ENCODE assay signal across 1 mouse cellular context in genomic region chr11:82871031-82871446, GRCm38 (mm10).
TF ChIP-seq lines count a peak whose summit lies in the region.

Gene Rffl (minus strand): TSS chr11:82871210.

TF ChIP-seq in CH12.LX, 34 proteins besides CTCF, POLR2A, EP300 and RAD21 (continued from another document):
- TF ChIP-seq TCF12 (IDR thresholded peaks at IDR 0.05; ENCODE audit: low read depth, low read length) (peak; percentile 65), PAX5 (IDR thresholded peaks at IDR 0.05; ENCODE audit: low read length) (no peak), MEF2A (IDR thresholded peaks at IDR 0.05; ENCODE audit: borderline replicate concordance, low read depth, low read length) (peak; percentile 37; the same call in 1 of the 2 replicates), ELF1 (IDR thresholded peaks at IDR 0.05; ENCODE audit: low read depth, low read length) (peak; percentile 60), UBTF (IDR thresholded peaks at IDR 0.05; ENCODE audit: low read depth, low read length) (no peak), MAZ (IDR thresholded peaks at IDR 0.05; ENCODE audit: low read depth, low read length) (peak; percentile 75), SMC3 (IDR thresholded peaks at IDR 0.05; ENCODE audit: low read depth, low read length) (peak; percentile 76), JUND (conservative IDR thresholded peaks at IDR 0.05; ENCODE audit: low read depth, low read length) (no peak), POLR2AphosphoS2 (IDR thresholded peaks at IDR 0.05; ENCODE audit: low read depth, low read length) (no peak), ETS1 (conservative IDR thresholded peaks at IDR 0.05; ENCODE audit: low read depth, low read length) (no peak; the same call in 1 of the 2 replicates), NRF1 (IDR thresholded peaks at IDR 0.05; ENCODE audit: low read depth, low read length) (no peak), KAT2A (IDR thresholded peaks at IDR 0.05; ENCODE audit: insufficient replicate concordance, low read length) (0 out of 2 replicates have a peak, but pooled peaks have one; percentile 31), ZC3H11A (IDR thresholded peaks at IDR 0.05; ENCODE audit: low read depth, low read length) (no peak), TBP (conservative IDR thresholded peaks at IDR 0.05; ENCODE audit: low read depth, low read length) (no peak), USF2 (conservative IDR thresholded peaks at IDR 0.05; ENCODE audit: low read depth, low read length) (no peak), MXI1 (IDR thresholded peaks at IDR 0.05; ENCODE audit: low read depth, low read length) (no peak), ZMIZ1 (IDR thresholded peaks at IDR 0.05; ENCODE audit: low read depth, low read length) (no peak), NELFE (IDR thresholded peaks at IDR 0.05; ENCODE audit: low read depth, low read length) (0 out of 2 replicates have a peak, but pooled peaks have one; percentile 50), BHLHE40 (IDR thresholded peaks at IDR 0.05; ENCODE audit: low read depth, low read length) (peak; percentile 74), GABPA (IDR thresholded peaks at IDR 0.05; ENCODE audit: insufficient replicate concordance, low read depth, low read length) (no peak; the same call in 1 of the 2 replicates), HCFC1 (IDR thresholded peaks at IDR 0.05; ENCODE audit: low read depth, low read length) (peak; percentile 70)
